Mouse (Mus musculus) neutrophil, adult 5-6 weeks (primary cell): ENCODE measurements around the gene Cep85l. TPM values are rescaled to one million over a fixed set of nuclear protein-coding genes. Genes with fewer than 3 reads are reported as not detected.
A peak's percentile ranks its signal among the peaks of the same experiment; 100 is the strongest.

ENCODE experiments used
- ATAC-seq: fragments of 151-379, 151-347 bp; 2 replicates; pipeline ENCODE4 v1.8.0; 2017; ENCODE audit warnings: mild to moderate bottlenecking, moderate TSS enrichment; ENCODE audit not compliant: insufficient number of reproducible peaks, poor library complexity, low FRiP score, severe bottlenecking; ENCODE audit errors: extremely low read depth
- total RNA-seq: library from RNA; stranded (forward); fragments of 200-1000 nt; gene quantifications from 2 replicates; pipeline ENCODE4 v1.2.3, GENCODE M21; 2017

Gene Cep85l
- total RNA-seq: 17.3 and 18.3 TPM in 2 replicates

- ATAC-seq: peak; percentile 94
These were observed at the start of gene Cep85l for GRCm38 (mm10) chr10:53379709-53380106. TSS of gene Cep85l (minus strand) at chr10:53379947.

GRCm38 (mm10) chr10:53428695-53429447 lies 49.1 kb upstream of the Cep85l start:
- ATAC-seq: no peak

- ATAC-seq: no peak
These were observed 46.8 kb upstream of the Cep85l start for GRCm38 (mm10) chr10:53426524-53426923.

GRCm38 (mm10) chr10:53423091-53423490 lies 43.3 kb upstream of the Cep85l start:
- no peak for ATAC-seq

GRCm38 (mm10) chr10:53422206-53422605 lies 42.5 kb upstream of the Cep85l start:
- ATAC-seq: no peak

GRCm38 (mm10) chr10:53421613-53422012 lies 41.9 kb upstream of the Cep85l start:
- no peak for ATAC-seq

GRCm38 (mm10) chr10:53420069-53420468 lies 40.3 kb upstream of the Cep85l start:
- ATAC-seq: no peak

GRCm38 (mm10) chr10:53419139-53419935 lies 39.6 kb upstream of the Cep85l start:
- no peak for ATAC-seq

GRCm38 (mm10) chr10:53417015-53417414 lies 37.3 kb upstream of the Cep85l start:
- no peak for ATAC-seq

GRCm38 (mm10) chr10:53416152-53416712 lies 36.5 kb upstream of the Cep85l start:
- no peak for ATAC-seq

GRCm38 (mm10) chr10:53415252-53415651 lies 35.5 kb upstream of the Cep85l start:
- ATAC-seq: no peak

GRCm38 (mm10) chr10:53414092-53415085 lies 34.6 kb upstream of the Cep85l start:
- no peak for ATAC-seq

GRCm38 (mm10) chr10:53412936-53413335 lies 33.2 kb upstream of the Cep85l start:
- ATAC-seq: no peak

GRCm38 (mm10) chr10:53412165-53412564 lies 32.4 kb upstream of the Cep85l start:
- ATAC-seq: no peak

GRCm38 (mm10) chr10:53410831-53411230 lies 31.1 kb upstream of the Cep85l start:
- no peak for ATAC-seq

GRCm38 (mm10) chr10:53407422-53407821 lies 27.7 kb upstream of the Cep85l start:
- peak; percentile 75; the same call in 1 of the 2 replicates for ATAC-seq

GRCm38 (mm10) chr10:53406845-53407244 lies 27.1 kb upstream of the Cep85l start:
- peak; percentile 44; the same call in 1 of the 2 replicates for ATAC-seq

- ATAC-seq: no peak
These were observed 22.5 kb upstream of the Cep85l start for GRCm38 (mm10) chr10:53402293-53402692.

- no peak for ATAC-seq
These were observed 19.3 kb upstream of the Cep85l start for GRCm38 (mm10) chr10:53399053-53399452.
